Mouse (Mus musculus) layer of hippocampus, adult 2 months (tissue): ENCODE results near the gene Tas2r114. TPM values are rescaled to one million over a fixed set of nuclear protein-coding genes. Genes with fewer than 3 reads are reported as not detected.
A peak's percentile ranks its signal among the peaks of the same experiment; 100 is the strongest.

ENCODE experiments used
- DNase-seq, 2 experiments: peaks; one replicate each; pipeline ENCODE4 v3.0.0; 2022; ENCODE audit warnings: low spot score in 2 of 2
- H3K27ac ChIP-seq: fragments of 200-600 bp; 2 replicates; pipeline ENCODE4 v1.8.1; 2022
- H3K4me3 ChIP-seq: fragments of 200-600 bp; 2 replicates; pipeline ENCODE4 v1.8.1; 2022; ENCODE audit warnings: mild to moderate bottlenecking
- CTCF ChIP-seq: fragments of 200-600 bp; conservative IDR thresholded peaks from 2 replicates; pipeline ENCODE4 v1.8.1; 2022; ENCODE audit warnings: antibody characterized with exemption, mild to moderate bottlenecking, moderate library complexity
- long read RNA-seq, 2 experiments: library from polyadenylated mRNA; stranded (forward); transcript quantifications; one replicate each; pipeline ENCODE4 v2.0.0; 2021; ENCODE audit warnings: borderline mapping rate in 2 of 2
- total RNA-seq, 2 experiments: library from RNA; stranded (reverse); gene quantifications; 2 replicates each; pipeline ENCODE4 v1.2.3; 2021

Tas2r114 gene
- total RNA-seq = not detected
- long read RNA-seq, experiment 1 = 0 reads
- long read RNA-seq, experiment 2 = 0 reads

DNA sequence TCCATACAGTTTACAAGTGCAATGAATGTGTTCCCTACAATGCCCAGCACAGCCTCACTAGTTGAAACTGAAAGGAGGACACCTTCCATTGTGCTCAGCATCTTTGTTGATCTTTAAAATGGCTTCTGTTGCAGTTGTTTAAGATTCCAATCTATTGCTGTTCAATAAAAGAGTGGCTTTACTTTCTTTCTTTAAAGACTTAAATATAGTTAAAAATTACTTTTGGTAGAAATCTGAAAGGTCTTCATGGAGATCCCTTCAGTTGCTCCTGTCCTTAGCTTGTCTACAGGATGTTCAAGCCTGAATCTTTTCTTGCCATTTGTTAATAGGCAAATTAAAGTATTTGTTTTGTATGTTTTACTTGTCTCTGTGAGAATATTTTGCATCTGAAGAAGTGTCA is at the start of gene Tas2r114:
Gene Tas2r114, minus strand, starts transcription at position 101 of the 400 bp plus-strand sequence.
- no peak for DNase-seq
- Histone ChIP-seq H3K4me3 (no peak within 1 kb of the TSS), H3K27ac (no peak within 1 kb of the TSS)
- TF ChIP-seq CTCF = no peak

DNA sequence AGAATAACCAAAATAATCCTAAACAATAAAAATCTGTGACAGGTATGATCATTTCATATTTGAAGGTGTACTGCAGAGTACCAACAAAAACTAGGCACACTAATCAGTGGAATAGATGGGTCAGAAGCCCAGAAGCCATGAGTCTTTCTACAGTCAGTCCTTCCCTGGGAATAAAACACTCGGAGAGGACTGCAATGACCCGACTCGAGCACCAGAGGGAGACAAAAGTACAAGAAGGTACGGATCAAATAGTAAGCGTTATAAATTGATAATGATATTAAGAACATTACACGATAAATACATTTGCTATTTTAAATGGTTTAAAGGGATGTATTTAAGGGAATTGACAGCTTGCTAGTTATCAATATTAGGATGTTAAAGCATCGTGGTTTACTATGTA is 22.9 kb upstream of the Tas2r114 start:
- H3K4me3 ChIP-seq = no peak overlapping the region
- no peak overlapping the region for H3K27ac ChIP-seq
- peak; percentile 36; the same call in 1 of the 2 replicates for TF ChIP-seq CTCF
- DNase-seq = no peak

DNA sequence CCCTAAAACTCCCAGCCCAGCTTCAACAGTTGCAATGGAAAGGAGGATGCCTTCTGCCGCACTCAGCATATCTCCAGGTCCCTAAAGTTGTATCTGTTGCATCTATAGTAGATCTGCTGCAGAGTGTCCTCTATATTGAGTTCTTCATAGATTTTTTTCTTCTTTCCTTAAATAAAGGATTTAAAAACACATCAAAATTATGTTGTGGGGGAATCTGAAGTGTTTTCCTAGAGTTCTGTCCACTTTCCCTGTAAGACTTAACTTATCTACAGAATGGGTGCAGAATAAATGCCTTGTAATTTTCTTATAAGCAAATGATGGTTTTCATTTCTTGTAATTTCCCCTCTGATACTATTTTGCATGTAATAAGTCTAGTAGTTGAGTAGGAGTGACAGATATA is 2.5 kb downstream of the Tas2r114 start, which contains the start of gene Tas2r105:
Gene Tas2r105, minus strand, starts transcription at position 101 of the 400 bp plus-strand sequence.
- no peak for DNase-seq
- no peak within 1 kb of the TSS for H3K27ac ChIP-seq
- no peak for TF ChIP-seq CTCF
- no peak within 1 kb of the TSS for H3K4me3 ChIP-seq

DNA sequence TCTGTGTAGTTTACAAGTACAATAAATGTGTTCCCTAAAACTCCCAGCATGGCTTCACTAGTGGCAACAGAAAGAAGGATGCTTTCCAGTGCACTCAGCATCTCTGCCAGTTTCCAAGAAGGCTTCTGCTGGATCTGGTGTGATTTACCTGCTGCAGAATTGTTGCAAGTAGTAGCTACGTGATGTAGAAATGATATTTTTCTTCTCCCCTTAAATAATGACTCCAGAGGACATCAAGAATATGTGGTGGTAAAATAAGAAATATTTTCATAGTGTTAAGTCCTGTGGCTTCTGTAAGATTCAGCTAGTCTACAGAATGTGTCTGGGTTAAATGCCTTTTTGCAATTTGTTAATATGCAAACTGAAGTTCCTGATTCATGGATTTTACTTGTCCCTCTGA is 4.2 kb downstream of the Tas2r114 start, which contains the start of gene Tas2r104:
Gene Tas2r104, minus strand, starts transcription at position 101 of the 400 bp plus-strand sequence.
- no peak for DNase-seq
- no peak within 1 kb of the TSS for H3K4me3 ChIP-seq
- no peak within 1 kb of the TSS for H3K27ac ChIP-seq
- no peak for TF ChIP-seq CTCF

DNA sequence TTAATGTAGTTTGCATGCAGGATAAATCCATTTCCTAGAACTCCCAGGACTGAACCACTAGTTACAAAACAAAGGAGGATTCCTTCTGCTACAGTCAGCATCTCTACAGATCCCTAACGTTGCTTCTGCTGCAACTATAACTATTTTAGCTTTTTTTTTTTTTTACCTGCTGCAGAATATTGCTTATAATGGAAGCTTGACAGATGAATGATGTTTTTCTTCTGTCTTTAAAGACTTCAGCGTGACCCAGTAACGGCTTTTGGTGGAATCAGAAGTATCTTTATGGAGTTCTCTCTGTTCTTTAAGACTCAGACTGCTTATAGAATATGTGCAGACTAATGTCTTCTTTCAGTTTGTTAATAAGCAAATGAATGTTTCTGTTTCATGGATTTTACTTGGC is 11.1 kb downstream of the Tas2r114 start, which contains the start of gene Tas2r106:
Gene Tas2r106, minus strand, starts transcription at position 101 of the 400 bp plus-strand sequence.
- TF ChIP-seq CTCF = no peak
- Histone ChIP-seq H3K27ac (no peak within 1 kb of the TSS), H3K4me3 (no peak within 1 kb of the TSS)
- no peak for DNase-seq

DNA sequence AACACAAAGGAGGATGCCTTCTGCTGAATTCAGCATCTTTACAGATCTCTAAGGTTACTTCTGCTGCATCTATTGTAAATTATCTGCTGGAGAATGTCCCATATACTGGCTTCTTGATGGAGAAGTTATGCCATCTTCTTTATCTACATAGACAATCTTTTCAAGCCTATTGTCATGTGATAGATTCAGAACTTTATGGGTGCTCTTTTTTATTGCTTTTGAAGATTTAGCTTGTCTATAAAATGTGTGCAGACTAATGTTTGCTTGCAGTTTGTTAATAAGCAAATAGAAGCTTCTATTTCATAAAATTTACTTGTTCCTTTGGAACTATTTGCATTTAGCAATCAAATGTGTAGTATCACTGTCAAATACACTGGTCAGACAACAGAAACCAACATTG is 29.8 kb downstream of the Tas2r114 start, which contains the start of gene Tas2r107:
Gene Tas2r107, minus strand, starts transcription at position 101 of the 400 bp plus-strand sequence.
- no peak for DNase-seq
- TF ChIP-seq CTCF = no peak
- H3K27ac ChIP-seq = no peak within 1 kb of the TSS
- no peak within 1 kb of the TSS for H3K4me3 ChIP-seq

Other genes with a start within 250 kb of the Tas2r114 start
- not detected for gene 5430401F13Rik, start 203.7 kb downstream of the Tas2r114 start, total RNA-seq
- gene Gm6619, start 203.7 kb downstream of the Tas2r114 start, total RNA-seq = not detected
- not detected for gene Tas2r130, start 59.2 kb downstream of the Tas2r114 start, total RNA-seq
- not detected for gene Tas2r107, start 29.9 kb downstream of the Tas2r114 start, total RNA-seq
- not detected for gene Tas2r106, start 11.2 kb downstream of the Tas2r114 start, total RNA-seq
- not detected for gene Tas2r104, start 4.3 kb downstream of the Tas2r114 start, total RNA-seq
- not detected for gene Tas2r105, start 2.6 kb downstream of the Tas2r114 start, total RNA-seq